Mouse (Mus musculus): ENCODE data around the gene Usp37.

The Usp37 gene

GRCm38 (mm10) chr1:74460273-74460672 is 83.8 kb downstream of the Usp37 start:
- peak; percentile 10 for DNase-seq (ENCODE audit: low read depth, low spot score)

- peak; percentile 49 for DNase-seq (ENCODE audit: low read depth, low spot score)
Measured at GRCm38 (mm10) chr1:74452611-74453045, 91.5 kb downstream of the Usp37 start.

DNA sequence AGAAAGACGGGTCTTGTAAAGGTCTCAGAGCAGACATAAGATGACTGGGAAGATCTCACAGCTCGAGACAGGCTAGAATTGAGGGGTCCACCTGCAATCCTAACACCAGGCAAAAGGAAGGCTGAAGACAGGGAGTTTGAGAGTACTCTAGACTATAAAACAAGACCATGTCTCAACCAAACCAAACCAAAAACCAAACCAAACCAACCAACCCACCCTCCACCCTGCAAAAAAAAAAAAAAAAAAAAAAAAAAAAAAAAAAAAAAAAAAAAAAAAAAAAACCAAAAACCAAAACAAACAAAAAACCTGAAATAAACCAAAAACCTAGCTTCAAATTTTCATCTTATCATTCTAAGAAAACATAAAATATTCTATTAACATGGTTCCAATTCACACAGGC is 99.5 kb downstream of the Usp37 start:
- DNase-seq (ENCODE audit: low read depth, low spot score) = no peak

DNA sequence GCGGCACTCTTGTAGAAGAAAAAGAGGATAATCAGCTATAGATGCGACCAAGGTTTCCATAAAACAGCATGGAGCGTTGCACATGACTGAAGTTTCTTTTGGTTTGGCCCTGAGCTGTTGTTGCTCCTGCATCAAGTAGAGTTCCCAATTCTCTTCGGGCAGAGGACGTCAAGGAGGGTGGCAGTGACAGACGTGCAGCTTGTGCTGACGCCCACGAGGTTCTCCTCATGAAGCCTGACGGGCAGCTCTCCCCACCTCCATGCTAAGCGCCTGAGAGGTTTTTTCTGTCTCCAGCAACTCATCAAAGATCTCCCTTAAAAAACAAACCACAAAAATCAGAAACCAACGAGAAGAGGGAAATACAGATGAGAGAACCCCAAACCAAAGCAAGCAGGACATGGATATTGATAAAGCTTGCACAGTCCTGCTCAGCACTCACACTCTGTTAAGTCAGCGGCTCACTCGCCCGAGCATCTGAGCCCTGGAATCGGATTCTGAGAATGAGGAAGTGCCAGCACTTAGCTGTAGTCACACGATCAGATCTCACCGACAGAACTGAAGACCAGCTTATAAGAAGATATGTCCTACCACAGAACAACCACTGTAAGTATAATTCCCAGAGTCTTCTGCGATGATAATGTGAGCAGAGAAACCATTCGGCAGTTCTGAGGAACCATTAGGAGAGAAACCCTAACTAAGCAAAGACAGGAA is 104.8 kb downstream of the Usp37 start:
- no peak for DNase-seq (ENCODE audit: low read depth, low spot score)

- no peak for DNase-seq (ENCODE audit: low read depth, low spot score)
Measured at GRCm38 (mm10) chr1:74437702-74438427, 106.2 kb downstream of the Usp37 start.

DNA sequence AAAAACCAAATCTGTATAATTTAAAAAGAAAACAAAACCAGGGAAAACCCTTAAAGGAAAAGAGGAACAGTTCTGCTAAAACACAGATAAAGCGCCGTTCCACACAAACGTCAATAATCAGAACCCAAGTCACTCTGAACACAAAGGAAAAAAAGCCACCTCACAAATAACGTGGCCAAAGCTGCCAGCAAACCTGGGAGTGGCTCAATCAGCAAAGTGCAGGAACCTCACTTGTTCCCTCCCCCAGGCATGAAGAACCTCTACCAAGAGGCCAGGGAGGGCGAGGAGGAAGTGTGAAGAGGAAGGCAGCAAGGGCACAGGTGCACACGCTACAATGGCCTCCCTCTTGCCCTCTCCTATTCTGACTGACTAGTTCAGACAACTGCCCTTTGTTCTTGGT is 108.5 kb downstream of the Usp37 start:
- no peak for DNase-seq (ENCODE audit: low read depth, low spot score)

GRCm38 (mm10) chr1:74434596-74434995 is 109.5 kb downstream of the Usp37 start:
- no peak for DNase-seq (ENCODE audit: low read depth, low spot score)

GRCm38 (mm10) chr1:74433220-74433619 is 110.9 kb downstream of the Usp37 start:
- no peak for DNase-seq (ENCODE audit: low read depth, low spot score)

GRCm38 (mm10) chr1:74425845-74426244 is 118.2 kb downstream of the Usp37 start:
- DNase-seq (ENCODE audit: low read depth, low spot score) = no peak

GRCm38 (mm10) chr1:74423147-74423546 is 120.9 kb downstream of the Usp37 start:
- DNase-seq (ENCODE audit: low read depth, low spot score) = no peak

GRCm38 (mm10) chr1:74419440-74419794 is 124.7 kb downstream of the Usp37 start:
- DNase-seq (ENCODE audit: low read depth, low spot score) = no peak

- no peak for DNase-seq (ENCODE audit: low read depth, low spot score)
Measured at GRCm38 (mm10) chr1:74418747-74419439, 125.2 kb downstream of the Usp37 start.

DNA sequence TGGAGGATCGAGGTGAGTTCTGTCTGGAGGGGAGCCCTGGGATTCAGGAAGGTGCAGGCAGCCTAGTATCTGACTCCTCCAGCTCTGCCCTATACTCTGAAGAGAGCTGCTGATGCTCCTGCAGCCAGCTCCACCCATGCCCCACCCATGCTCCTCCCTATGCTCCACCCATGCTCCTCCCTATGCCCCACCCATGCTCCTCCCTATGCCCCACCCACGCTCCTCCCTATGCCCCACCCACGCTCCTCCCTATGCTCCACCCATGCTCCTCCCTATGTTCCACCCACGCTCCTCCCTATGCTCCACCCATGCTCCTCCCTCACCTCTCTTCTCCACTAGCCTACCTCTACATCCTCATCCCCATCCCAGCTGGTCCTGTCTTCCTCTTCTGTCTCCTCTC is 128.9 kb downstream of the Usp37 start:
- DNase-seq (ENCODE audit: low read depth, low spot score) = peak; percentile 32

- no peak for DNase-seq (ENCODE audit: low read depth, low spot score)
Measured at GRCm38 (mm10) chr1:74412711-74413110, 131.4 kb downstream of the Usp37 start.

DNA sequence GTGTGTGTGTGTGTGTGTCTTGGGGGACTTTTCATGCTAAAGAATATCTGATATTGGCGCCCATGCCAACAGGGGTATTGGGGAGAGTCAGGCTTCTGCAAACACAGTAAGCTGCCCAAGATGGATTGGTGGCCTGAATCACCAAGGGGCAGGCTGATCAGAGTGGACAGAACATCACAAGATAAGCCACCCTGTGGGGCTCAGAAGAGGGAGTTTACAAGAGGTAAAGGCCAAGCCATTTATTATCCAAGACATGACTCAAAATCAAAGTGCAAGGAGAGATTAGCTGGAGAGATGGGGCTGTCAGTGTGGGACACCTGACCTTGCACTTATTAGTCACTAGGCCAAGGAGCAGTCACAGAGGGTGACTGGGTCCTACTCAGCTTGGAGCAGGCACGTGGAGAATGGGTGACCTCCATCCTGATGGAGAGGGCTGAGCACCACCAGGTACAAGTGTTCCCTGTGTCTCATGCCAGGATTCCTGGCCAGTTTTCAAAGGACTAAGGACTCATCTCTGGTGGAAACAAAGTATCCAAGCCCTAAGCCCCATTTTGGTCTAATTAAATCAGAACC is 132.2 kb downstream of the Usp37 start:
- no peak for DNase-seq (ENCODE audit: low read depth, low spot score)

GRCm38 (mm10) chr1:74408589-74409504 is 135.2 kb downstream of the Usp37 start, which contains the start of gene Vil1:
Gene Vil1 (plus strand): TSS chr1:74409376.
- DNase-seq (ENCODE audit: low read depth, low spot score) = no peak

DNA sequence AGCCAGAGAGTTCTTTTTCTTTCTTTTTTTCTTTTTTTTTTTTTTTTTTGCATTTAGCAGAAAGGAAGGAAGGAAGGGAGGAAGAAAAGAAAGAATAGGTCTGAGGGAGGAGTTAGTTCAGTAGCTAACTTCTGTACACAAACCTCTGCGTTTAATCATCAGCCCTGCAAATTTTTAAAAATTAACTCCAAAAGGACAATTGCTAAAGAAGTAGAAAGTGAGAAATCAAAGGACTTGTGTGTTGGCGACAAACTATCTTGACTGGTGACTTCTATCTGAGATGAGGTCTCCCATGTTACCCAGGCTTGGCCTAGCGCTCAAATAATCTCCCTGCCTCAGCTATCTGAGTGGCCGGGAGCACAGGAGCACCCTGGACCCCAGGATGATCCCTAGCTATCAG is 139.9 kb downstream of the Usp37 start:
- no peak for DNase-seq (ENCODE audit: low read depth, low spot score)

GRCm38 (mm10) chr1:74401015-74401702 is 142.9 kb downstream of the Usp37 start:
- no peak for DNase-seq (ENCODE audit: low read depth, low spot score)

GRCm38 (mm10) chr1:74400531-74400930 is 143.6 kb downstream of the Usp37 start:
- no peak for DNase-seq (ENCODE audit: low read depth, low spot score)

- peak; percentile 65 for DNase-seq (ENCODE audit: low read depth, low spot score)
Measured at GRCm38 (mm10) chr1:74397919-74398451, 146.1 kb downstream of the Usp37 start.
